Mouse (Mus musculus) left cerebral cortex, adult 2 months (tissue): ENCODE data around the gene Nedd9. TPM values are rescaled to one million over a fixed set of nuclear protein-coding genes. Genes with fewer than 3 reads are reported as not detected.

ENCODE experiments used
- DNase-seq, 2 experiments: peaks; one replicate each; pipeline ENCODE4 v3.0.0; 2021 to 2022; ENCODE audit warnings: low spot score in 2 of 2, mixed read lengths in 1 of 2; ENCODE audit errors: extremely low spot score in 1 of 2
- H3K27ac ChIP-seq: fragments of 200-600 bp; 2 replicates; pipeline ENCODE4 v1.8.1; 2022
- H3K4me3 ChIP-seq: fragments of 200-600 bp; 2 replicates; pipeline ENCODE4 v1.8.1; 2022
- CTCF ChIP-seq: fragments of 200-600 bp; IDR thresholded peaks from 2 replicates; pipeline ENCODE4 v1.8.1; 2022; ENCODE audit warnings: antibody characterized with exemption, mild to moderate bottlenecking, moderate library complexity
- intact Hi-C: fragments of 180-260 bp; cut with DNase I; formaldehyde crosslinking; loops from one replicate; pipeline ENCODE4 v1.15.1; 2025
- total RNA-seq, 2 experiments: library from RNA; stranded (reverse); gene quantifications; 2 replicates each; pipeline ENCODE4 v1.2.3; 2021

The Nedd9 gene
- total RNA-seq, 2 experiments from 2014 or later: 9.5 to 11.2 TPM

DNA sequence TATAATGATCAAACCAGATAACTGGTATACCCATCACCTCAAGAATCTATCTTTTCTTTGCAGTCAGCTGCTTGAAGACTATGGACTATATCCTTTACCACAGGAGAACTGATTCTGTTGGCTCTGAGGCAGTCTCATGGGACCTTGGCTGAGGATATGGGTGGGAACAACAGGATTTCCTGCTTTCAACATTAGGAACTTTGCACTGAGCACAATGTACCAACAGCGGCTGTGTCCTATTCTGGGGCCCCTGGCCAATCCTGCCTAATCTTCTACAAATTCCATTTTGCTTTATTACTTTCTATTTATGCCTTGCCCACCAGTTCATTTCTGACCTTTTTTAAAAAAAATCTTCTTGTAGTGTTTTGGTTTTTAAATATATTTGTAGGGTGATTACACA lies 21.0 kb downstream of the Nedd9 start:
- peak overlapping the region; percentile 72 for H3K27ac ChIP-seq
- no peak for DNase-seq
- TF ChIP-seq CTCF: no peak
- intact Hi-C loops: no loop called here
- no peak overlapping the region for H3K4me3 ChIP-seq

DNA sequence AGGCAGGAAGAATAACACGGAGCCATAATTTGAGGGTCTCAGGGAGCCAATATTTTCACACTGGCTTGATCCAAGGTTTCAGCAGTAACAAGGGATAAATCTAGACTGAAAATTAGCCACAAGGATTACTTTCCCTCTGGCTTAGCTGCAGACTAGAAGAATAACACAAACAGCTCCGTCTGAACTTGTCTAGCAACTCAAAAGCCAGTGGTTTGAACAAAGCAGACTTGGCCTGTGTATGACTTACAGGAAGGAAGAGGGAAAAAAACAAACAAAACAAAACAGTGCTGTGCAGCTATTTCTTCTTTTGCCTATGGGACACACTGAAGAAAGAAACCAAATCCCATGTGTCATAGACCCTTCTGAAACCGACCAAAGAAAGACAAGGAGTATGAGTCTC lies 25.7 kb downstream of the Nedd9 start:
- intact Hi-C loops: no loop called here
- Histone ChIP-seq H3K27ac (no peak overlapping the region), H3K4me3 (no peak overlapping the region)
- DNase-seq: no peak
- TF ChIP-seq CTCF: no peak

DNA sequence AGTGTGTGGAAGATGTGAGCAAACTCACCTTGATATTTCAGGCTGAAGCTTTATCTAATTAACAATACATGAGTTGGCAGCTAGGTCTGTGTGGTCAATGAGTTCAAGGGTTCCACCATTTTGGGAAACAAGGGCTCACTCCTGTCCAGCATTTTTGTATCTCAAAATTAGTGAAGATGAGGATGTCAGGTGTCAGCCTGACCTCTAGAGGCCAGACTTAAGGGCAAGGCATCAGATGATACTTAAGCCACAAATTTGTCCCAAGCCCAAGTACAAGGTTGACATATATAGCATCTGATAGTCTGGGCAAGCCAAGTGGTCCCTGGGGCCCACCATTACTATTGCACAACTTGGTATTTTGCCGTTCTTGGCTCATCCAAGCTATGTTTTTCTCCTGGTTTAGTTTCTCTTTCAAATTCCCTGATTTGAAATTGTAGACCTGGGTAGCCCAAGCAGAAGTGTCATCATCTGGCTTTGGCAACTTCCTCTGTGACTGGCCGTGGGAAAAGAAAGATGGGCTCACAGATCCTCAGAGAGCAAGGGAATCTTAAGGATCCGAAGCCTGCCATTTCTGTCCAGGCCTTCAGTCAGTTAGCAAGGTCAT lies 27.4 kb downstream of the Nedd9 start:
- intact Hi-C loops: no loop called here
- Histone ChIP-seq H3K4me3 (no peak overlapping the region), H3K27ac (no peak overlapping the region)
- no peak for DNase-seq
- peak; percentile 2 for TF ChIP-seq CTCF

DNA sequence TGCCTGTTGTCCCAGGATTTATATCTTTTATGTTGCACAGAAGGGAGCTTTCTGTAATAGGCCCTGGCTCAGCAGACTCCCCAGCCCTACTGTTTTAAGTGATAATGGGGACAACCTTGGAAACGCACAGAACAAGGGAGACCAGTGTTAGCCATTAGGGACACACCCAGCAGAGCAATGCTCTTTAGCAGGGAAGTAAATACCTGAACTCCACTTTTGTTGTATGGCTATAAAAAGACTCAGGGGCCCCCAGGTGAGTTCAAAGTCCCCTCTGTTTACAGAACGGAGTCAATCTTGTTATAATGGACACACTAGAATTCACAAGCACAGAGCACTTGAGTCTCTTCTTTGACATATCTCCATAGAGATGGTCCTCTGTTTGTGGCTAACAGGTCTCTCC lies 28.5 kb downstream of the Nedd9 start:
- Histone ChIP-seq H3K4me3 (no peak overlapping the region), H3K27ac (no peak overlapping the region)
- no peak for TF ChIP-seq CTCF
- intact Hi-C loops: no loop called here
- no peak for DNase-seq

DNA sequence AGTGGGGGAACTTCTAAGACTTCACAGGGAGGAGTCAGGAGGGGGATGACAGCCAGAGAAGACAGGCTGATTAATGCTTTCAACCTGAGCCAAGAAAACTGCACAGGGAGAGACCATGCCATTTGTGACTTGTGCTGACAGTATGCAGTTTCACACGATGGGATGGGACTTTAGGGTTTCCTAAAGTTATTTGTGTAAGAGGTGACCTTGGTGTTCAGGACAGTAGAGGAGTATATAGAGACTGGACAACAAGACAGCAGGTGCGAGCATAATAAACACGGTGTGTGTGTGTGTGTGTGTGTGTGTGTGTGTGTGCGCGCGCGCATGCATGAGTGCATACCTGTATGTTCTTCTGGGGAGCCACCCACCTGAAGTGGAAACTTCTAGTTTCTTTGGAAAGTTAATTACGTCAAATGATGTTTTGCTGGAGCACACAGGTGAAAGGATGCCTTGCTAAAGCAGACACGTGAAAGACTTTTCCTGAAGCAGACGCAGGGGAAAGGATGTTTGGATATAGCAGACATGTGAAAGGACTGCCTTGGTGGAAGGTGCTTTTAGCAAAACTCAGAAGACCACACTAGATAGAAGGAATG lies 29.3 kb downstream of the Nedd9 start:
- intact Hi-C loops: no loop called here
- Histone ChIP-seq H3K4me3 (no peak overlapping the region), H3K27ac (no peak overlapping the region)
- no peak for TF ChIP-seq CTCF
- DNase-seq: no peak

DNA sequence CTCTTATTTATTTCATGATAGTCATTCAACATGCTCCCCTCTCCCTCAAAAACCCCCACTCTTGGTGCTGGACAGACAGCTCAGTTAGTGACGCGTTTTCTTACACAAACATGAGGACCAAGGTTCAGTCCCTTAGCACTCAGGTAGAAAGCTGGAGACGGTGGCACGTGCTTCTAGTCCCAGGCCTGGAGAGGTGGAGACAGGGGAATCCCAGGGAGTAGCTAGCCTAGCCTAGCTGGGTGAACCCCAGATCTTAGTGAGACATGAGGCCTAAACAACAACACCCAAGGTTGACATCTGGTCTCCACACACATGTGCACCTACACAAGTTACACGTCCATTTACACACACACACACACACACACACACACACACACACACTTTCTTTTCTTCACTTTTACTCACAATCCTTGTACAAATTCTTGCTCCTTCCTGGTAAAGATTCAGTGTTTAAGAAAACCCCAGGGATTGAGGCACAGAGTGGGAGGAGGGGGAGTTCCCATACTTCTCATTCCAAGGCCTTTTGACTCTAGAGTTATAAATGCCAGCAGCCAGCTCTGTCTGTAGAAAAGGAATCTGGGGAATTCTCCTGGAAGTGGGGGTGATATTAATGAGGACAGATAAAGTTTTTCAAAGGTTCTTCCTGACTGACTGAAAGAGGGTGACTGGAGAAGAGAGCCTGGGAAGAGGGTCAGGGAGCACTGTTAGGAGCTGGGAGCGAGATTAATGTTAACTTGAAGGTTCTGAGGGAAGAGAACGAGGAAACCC lies 29.9 kb downstream of the Nedd9 start:
- no peak for TF ChIP-seq CTCF
- no peak for DNase-seq
- no peak overlapping the region for H3K4me3 ChIP-seq
- intact Hi-C loops: no loop called here
- no peak overlapping the region for H3K27ac ChIP-seq

DNA sequence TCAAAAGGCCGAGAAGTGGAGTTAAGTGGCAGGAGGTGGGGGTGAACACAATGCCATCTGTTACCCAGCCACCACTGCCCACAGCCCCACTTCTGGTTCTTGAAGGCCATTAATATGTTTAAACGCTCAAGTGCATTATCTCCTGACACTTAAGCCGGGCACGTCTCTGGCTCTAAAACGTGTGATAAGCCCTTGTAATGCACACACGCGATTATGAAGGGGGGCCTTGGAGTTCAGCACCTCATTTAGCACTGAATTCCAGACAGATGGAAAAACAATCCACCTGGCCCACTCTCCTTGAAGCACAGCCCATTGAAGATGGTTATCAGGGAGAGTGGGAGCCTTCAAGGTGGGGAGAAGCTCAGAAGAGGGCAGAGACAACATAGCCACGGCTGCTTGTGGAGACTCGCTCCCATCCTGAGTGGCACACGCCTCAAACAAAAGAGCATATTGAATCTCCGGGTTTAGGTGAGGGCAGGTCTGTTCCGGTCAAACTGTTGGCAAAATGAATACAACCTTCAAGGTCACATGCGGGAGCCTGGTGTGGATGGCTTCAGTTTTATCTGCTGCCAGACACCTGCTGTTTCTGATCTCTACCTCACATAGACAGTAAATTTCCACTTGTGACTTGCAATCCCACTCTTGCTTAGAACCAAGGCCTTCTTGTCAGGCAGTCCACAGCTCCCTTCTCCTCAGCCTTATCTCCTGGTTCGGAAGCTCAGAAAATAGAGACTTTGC lies 30.7 kb downstream of the Nedd9 start:
- no peak for TF ChIP-seq CTCF
- H3K4me3 ChIP-seq: no peak overlapping the region
- DNase-seq: no peak
- no peak overlapping the region for H3K27ac ChIP-seq
- intact Hi-C loops: no loop called here

DNA sequence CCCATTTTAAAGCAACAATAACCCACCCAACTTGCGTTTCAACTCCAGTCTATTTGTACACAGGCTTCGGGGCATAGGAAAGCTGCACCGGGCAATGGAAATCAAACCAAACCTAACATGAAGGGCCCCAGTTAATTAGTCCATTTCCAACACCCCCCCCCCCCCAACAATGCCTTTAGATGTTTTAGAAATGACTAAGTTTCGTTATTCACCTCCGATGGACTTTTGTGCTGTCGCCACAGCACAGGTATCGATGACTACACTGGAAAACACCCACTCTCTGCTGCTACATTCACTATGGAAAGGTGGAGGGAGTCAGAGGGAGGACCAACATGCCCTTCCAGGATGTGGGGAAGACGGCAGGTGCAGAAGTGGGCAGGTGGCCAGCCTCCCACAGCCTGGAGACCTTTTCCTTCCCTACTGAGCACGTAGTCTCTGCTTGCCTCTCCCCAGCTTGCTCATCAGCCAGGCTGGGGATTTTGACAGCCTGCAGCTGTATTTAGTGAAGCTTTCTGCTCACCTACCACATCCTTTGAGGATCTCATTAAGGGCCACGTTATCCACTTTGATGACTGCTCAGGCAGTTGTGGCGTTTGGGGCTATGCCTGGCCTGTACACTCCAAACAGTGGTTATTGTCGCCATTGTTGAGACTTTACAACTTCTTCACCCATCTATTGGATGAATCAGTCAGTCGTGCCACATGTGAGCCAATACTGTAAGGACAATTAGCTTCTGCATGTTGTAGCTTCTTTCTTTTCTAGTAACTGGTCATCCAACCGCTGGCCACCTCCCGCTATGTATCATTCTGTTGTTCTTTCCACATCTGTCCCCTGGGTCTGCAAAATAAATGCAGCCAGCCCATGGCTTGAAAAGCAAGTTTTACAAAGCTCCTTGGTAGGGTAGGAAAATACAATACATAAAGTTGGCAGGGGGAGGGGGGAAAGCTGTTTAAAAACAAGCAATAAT lies 33.7 kb downstream of the Nedd9 start:
- TF ChIP-seq CTCF: no peak
- Histone ChIP-seq H3K4me3 (no peak overlapping the region), H3K27ac (no peak overlapping the region)
- DNase-seq: no peak
- intact Hi-C loops: no loop called here

DNA sequence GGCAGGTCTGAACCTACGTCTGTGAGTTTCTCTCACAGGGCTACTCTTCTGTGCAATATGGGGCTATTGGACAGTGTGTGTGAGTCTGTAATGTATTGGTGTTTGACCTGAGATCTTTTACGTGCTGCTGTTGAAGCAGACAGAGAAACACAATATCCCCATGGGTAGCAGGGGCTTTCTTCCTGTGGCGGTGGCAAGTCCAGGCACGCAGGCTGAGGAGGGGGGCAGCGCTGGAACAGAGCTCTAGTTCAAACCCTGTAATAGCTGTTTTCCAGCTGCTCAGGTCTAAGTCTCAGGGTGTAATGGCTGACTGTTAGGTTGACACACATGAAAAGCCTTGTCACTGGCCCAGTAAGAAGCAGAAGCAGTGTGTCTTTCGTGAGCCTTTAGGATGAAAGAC lies 36.3 kb downstream of the Nedd9 start:
- DNase-seq: no peak
- Histone ChIP-seq H3K4me3 (no peak overlapping the region), H3K27ac (no peak overlapping the region)
- intact Hi-C loops: no loop called here
- TF ChIP-seq CTCF: no peak

DNA sequence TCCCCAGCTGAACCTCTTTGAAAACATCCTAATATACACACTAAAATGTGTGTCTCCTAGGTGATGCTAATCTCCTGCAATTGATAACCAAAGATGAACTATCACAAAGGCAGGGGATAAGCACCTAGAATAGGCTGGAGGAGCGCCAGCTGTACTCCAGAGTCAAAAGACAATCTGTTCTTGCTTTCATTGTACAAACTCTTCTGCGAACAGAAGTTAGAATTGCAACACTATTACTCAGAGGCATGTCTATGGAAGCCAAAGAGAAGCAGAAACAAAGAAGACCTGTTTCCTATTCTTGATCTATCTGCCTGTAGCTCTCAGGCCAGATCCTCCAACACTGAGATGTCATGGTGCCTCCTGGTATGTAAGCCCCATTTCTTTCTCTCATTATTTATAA lies 38.0 kb downstream of the Nedd9 start:
- no peak overlapping the region for H3K4me3 ChIP-seq
- no peak overlapping the region for H3K27ac ChIP-seq
- no peak for DNase-seq
- intact Hi-C loops: no loop called here
- TF ChIP-seq CTCF: no peak

DNA sequence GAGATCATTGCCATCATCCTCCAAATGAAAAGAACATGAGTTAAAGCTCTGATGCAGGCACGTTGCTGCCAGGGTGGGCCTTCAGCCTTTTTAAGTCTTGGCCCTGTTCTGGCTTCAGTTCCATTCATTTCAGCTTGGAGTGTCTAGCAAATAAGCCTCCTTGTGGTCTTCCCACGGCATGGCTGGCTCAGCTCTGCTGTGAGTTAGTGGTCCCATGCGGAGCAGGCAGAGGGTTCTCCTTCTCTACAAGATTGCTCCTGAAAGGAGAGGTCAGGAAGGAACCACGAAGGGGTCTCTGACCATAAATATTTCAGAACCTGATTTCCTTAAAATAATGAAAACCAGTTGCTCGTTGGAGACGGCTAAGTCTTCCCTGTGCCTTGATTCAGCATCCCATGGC lies 40.0 kb downstream of the Nedd9 start:
- TF ChIP-seq CTCF: no peak; the same call in 1 of the 2 replicates
- intact Hi-C loops: no loop called here
- no peak overlapping the region for H3K4me3 ChIP-seq
- no peak for DNase-seq
- H3K27ac ChIP-seq: no peak overlapping the region
